Mouse (Mus musculus) myocyte (in vitro differentiated cells): Measurements from ENCODE around the gene Cwc25. TPM values are rescaled to one million over a fixed set of nuclear protein-coding genes. Genes with fewer than 3 reads are reported as not detected.

Experiments used
- H3K27me3 ChIP-seq: one replicate; pipeline ENCODE4 v1.6.1; 2011; ENCODE audit not compliant: control insufficient read depth, insufficient read depth, insufficient read length
- H3K36me3 ChIP-seq: one replicate; pipeline ENCODE4 v1.6.1; 2011; ENCODE audit not compliant: control insufficient read depth, insufficient read depth
- H3K4me2 ChIP-seq: one replicate; pipeline ENCODE4 v1.6.1; 2011; ENCODE audit warnings: low read depth, control low read depth
- H3K4me3 ChIP-seq: one replicate; pipeline ENCODE4 v1.5.1; 2011; ENCODE audit warnings: mild to moderate bottlenecking, control low read depth, moderate library complexity
- H3K79me2 ChIP-seq: one replicate; pipeline ENCODE4 v1.6.1; 2011; ENCODE audit not compliant: control insufficient read depth, insufficient read depth
- H3ac ChIP-seq: one replicate; pipeline ENCODE4 v1.6.1; 2011; ENCODE audit not compliant: control insufficient read depth, insufficient read length
- CEBPB ChIP-seq: IDR thresholded peaks from 2 replicates; pipeline ENCODE4 v1.6.1; 2011; ENCODE audit warnings: mild to moderate bottlenecking, moderate library complexity; ENCODE audit not compliant: poor library complexity, insufficient read depth, severe bottlenecking
- E2F4 ChIP-seq: IDR thresholded peaks from one replicate; pipeline ENCODE4 v1.6.1; 2011; ENCODE audit warnings: mild to moderate bottlenecking, control low read depth, moderate library complexity; ENCODE audit not compliant: insufficient read depth
- MAX ChIP-seq: IDR thresholded peaks from one replicate; pipeline ENCODE4 v1.6.1; 2011; ENCODE audit warnings: low read depth, mild to moderate bottlenecking, control low read depth
- MYOD1 ChIP-seq, 3 experiments: IDR thresholded peaks; one replicate each; pipeline ENCODE4 v1.6.1; 2011; ENCODE audit warnings: control low read depth in 2 of 3, low read depth in 2 of 3, mild to moderate bottlenecking in 2 of 3, moderate library complexity in 1 of 3; ENCODE audit not compliant: insufficient read length in 2 of 3, control insufficient read depth in 1 of 3
- MYOG ChIP-seq, 3 experiments: IDR thresholded peaks; one replicate each; pipeline ENCODE4 v1.6.1; 2011; ENCODE audit warnings: control low read depth in 2 of 3, low read depth in 2 of 3, mild to moderate bottlenecking in 2 of 3; ENCODE audit not compliant: insufficient read length in 2 of 3, control insufficient read depth in 1 of 3, insufficient read depth in 1 of 3
- POLR2A ChIP-seq: IDR thresholded peaks from one replicate; pipeline ENCODE4 v1.6.1; 2011; ENCODE audit warnings: low read depth, mild to moderate bottlenecking, control low read depth, moderate library complexity; ENCODE audit not compliant: insufficient read length
- POLR2AphosphoS2 ChIP-seq: IDR thresholded peaks from one replicate; pipeline ENCODE4 v1.6.1; 2011; ENCODE audit warnings: low read depth, control low read depth; ENCODE audit not compliant: insufficient read length
- REST ChIP-seq: IDR thresholded peaks from one replicate; pipeline ENCODE4 v1.6.1; 2011; ENCODE audit warnings: mild to moderate bottlenecking, control low read depth, moderate library complexity; ENCODE audit not compliant: insufficient read depth, insufficient read length
- SRF ChIP-seq: IDR thresholded peaks from one replicate; pipeline ENCODE4 v1.6.1; 2011; ENCODE audit warnings: low read depth; ENCODE audit not compliant: control insufficient read depth, insufficient read length
- TCF12 ChIP-seq: IDR thresholded peaks from one replicate; pipeline ENCODE4 v1.6.1; 2011; ENCODE audit warnings: mild to moderate bottlenecking, control low read depth; ENCODE audit not compliant: poor library complexity, insufficient read depth, severe bottlenecking
- TCF3 ChIP-seq: IDR thresholded peaks from one replicate; pipeline ENCODE4 v1.6.1; 2011; ENCODE audit warnings: low read depth, control low read depth; ENCODE audit not compliant: insufficient read length
- USF1 ChIP-seq: IDR thresholded peaks from one replicate; pipeline ENCODE4 v1.6.1; 2011; ENCODE audit warnings: low read depth, mild to moderate bottlenecking, control low read depth, moderate library complexity
- polyA plus RNA-seq: library from polyadenylated mRNA; unstranded; fragments of >200 nt; fragmentation: generic; extraction: Trizol; gene quantifications from one replicate; pipeline ENCODE4 v1.2.1, GENCODE M21; 2012; ENCODE audit warnings: missing spikeins

Gene Cwc25
- polyA plus RNA-seq, 1 experiment = 8.9 TPM

DNA sequence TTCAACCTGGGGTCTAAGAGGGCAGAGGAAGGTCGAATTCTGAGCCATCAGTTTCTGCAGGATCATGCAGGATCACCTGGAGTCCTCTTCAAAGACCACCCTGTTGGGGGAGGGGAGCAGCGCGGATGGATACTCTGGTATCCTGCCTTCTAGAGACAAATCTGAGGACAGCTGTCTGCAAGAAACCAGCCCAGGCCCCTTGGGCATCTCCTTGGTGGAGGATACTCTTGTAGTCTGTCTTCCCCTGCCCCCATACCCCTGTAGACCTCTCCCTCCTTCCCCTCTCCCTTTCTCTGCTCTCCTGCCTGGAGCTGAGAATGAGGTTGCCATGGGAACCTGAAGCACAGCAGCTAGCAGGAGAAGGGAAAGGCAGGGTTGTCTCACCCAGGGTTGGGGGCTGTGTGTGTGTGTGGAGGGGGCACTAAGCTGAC is 46.1 kb upstream of the Cwc25 start:
- no peak overlapping the region for H3ac ChIP-seq
- H3K79me2 ChIP-seq = peaks cover 76% of the 10 kb centered on the region
- no peak overlapping the region for H3K4me2 ChIP-seq
- H3K27me3 ChIP-seq = no peaks in the 10 kb centered on the region
- peaks cover 4% of the 10 kb centered on the region for H3K36me3 ChIP-seq
- no peak for TF ChIP-seq MAX
- TF ChIP-seq CEBPB = no peak
- no peak for TF ChIP-seq POLR2AphosphoS2
- no peak for TF ChIP-seq USF1
- no peak overlapping the region for H3K4me3 ChIP-seq

GRCm38 (mm10) chr11:97811569-97812362 is 45.4 kb upstream of the Cwc25 start:
- TF ChIP-seq E2F4 = no peak
- peak in 1 of 3 experiments; percentile 44 for TF ChIP-seq MYOD1 (IDR thresholded peaks at IDR 0.05; ENCODE audit: control insufficient read depth in 1 of 3, insufficient read length in 2 of 3, low read depth in 2 of 3)
- no peak overlapping the region for H3K4me2 ChIP-seq
- H3K27me3 ChIP-seq = no peaks in the 10 kb centered on the region
- peaks cover 8% of the 10 kb centered on the region for H3K36me3 ChIP-seq
- no peak overlapping the region for H3K4me3 ChIP-seq
- H3K79me2 ChIP-seq = peaks cover 80% of the 10 kb centered on the region
- H3ac ChIP-seq = no peak overlapping the region

DNA sequence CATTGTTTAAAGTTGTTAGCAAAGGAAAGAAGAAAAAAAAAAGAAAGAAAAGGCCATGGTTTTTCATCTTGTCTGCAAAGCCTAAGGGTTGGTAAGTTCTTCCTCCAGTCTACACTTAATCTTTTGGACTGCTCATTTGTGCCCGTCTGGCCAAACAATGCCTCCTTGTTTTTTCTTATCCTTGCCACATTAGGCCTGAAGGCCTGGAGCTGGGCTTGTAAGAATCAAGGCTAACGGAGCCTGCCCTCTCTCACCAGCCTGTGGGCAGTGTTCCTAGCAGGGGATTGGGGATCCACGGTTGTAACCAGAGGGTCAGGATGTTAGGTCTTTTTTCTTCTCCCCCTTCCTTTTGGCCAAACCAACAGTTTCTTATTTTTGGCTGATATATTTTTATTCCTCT is 44.6 kb upstream of the Cwc25 start:
- no peak overlapping the region for H3K4me2 ChIP-seq
- no peaks in the 10 kb centered on the region for H3K27me3 ChIP-seq
- no peak overlapping the region for H3ac ChIP-seq
- no peak overlapping the region for H3K4me3 ChIP-seq
- no peak for TF ChIP-seq REST
- TF ChIP-seq TCF12 = no peak
- no peak for TF ChIP-seq SRF
- TF ChIP-seq CEBPB = no peak
- TF ChIP-seq TCF3 = no peak
- TF ChIP-seq E2F4 = no peak
- no peak for TF ChIP-seq MAX
- no peak for TF ChIP-seq MYOG (IDR thresholded peaks at IDR 0.05; ENCODE audit: control insufficient read depth in 1 of 3, insufficient read depth in 1 of 3, insufficient read length in 2 of 3, low read depth in 2 of 3)
- no peak for TF ChIP-seq MYOD1 (IDR thresholded peaks at IDR 0.05; ENCODE audit: control insufficient read depth in 1 of 3, insufficient read length in 2 of 3, low read depth in 2 of 3)
- no peak for TF ChIP-seq USF1
- no peak for TF ChIP-seq POLR2A
- no peak for TF ChIP-seq POLR2AphosphoS2
- peaks cover 84% of the 10 kb centered on the region for H3K79me2 ChIP-seq
- H3K36me3 ChIP-seq = peaks cover 9% of the 10 kb centered on the region

DNA sequence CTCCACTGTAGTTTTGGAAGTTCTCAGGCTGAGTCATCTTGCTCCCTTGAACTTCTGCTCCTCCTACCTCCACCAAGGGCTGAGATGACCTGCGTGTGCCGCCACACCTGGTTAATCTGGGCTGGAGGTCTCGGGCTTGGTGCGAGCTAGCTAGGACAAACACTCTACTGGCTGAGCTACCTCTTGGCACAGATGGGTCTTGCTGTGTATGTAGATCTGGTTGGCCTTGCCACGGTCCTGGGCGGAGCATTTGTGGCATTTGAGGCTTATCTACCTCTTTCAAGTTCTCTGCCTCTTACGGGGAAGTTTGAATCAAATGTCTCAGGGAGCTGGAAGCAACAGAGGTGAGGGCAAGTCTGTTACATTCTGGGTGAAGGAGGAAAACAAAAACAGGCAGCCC is 44.0 kb upstream of the Cwc25 start:
- TF ChIP-seq POLR2A = no peak
- no peak for TF ChIP-seq E2F4
- no peak for TF ChIP-seq REST
- no peak for TF ChIP-seq MYOG (IDR thresholded peaks at IDR 0.05; ENCODE audit: control insufficient read depth in 1 of 3, insufficient read depth in 1 of 3, insufficient read length in 2 of 3, low read depth in 2 of 3)
- no peak for TF ChIP-seq CEBPB
- no peak for TF ChIP-seq USF1
- no peak for TF ChIP-seq SRF
- TF ChIP-seq MAX = no peak
- no peak for TF ChIP-seq TCF3
- no peak for TF ChIP-seq MYOD1 (IDR thresholded peaks at IDR 0.05; ENCODE audit: control insufficient read depth in 1 of 3, insufficient read length in 2 of 3, low read depth in 2 of 3)
- TF ChIP-seq TCF12 = no peak
- TF ChIP-seq POLR2AphosphoS2 = no peak

More for the DNA sequence above, 44.0 kb upstream of the Cwc25 start:
- Histone ChIP-seq H3K36me3 (peaks cover 9% of the 10 kb centered on the region), H3K27me3 (no peaks in the 10 kb centered on the region), H3K4me2 (no peak overlapping the region), H3K79me2 (peaks cover 84% of the 10 kb centered on the region), H3ac (no peak overlapping the region), H3K4me3 (no peak overlapping the region)
